Mouse (Mus musculus): Measurements from ENCODE around the gene Atg10. TPM values are rescaled to one million over a fixed set of nuclear protein-coding genes. Genes with fewer than 3 reads are reported as not detected.

Atg10 gene
- total and polyA plus RNA-seq, 3 experiments, result 2.0 to 4.3 TPM; not detected in 1

DNA sequence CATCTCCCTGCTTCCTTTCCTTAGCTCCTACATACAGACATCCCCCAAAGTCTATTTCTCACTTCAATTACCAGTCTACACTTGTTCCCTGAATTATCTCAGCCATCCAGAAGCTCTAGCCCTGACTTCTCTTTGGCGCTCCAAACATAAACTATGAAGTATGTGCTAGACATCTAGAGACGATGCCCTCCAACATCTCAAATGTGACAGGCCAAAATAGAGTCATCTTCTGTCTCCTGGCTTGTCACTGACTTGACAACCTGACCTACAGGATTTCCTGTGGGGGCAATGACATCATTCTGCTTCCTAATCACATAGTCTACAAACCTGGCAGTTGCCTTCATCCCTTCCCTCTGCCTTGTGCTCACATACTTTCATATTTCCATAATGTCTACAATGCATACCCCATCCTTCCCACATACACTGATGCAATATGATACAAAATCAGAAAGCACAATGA, 132.0 kb downstream of the Atg10 start:
- no peak overlapping the region for H3K9ac ChIP-seq (ENCODE audit: control insufficient read depth, low read depth, low read length, poor library complexity, severe bottlenecking)
- no peak overlapping the region for H3K27ac ChIP-seq (ENCODE audit: control insufficient read depth, low read depth, low read length)
- TF ChIP-seq POLR2AphosphoS5 (IDR thresholded peaks at IDR 0.05; ENCODE audit: borderline replicate concordance, low read depth, low read length) (no peak), NRF1 (IDR thresholded peaks at IDR 0.05; ENCODE audit: insufficient read depth, low read depth, low read length, poor library complexity, severe bottlenecking) (no peak), MXI1 (IDR thresholded peaks at IDR 0.05; ENCODE audit: low read depth, low read length) (no peak), CHD1 (IDR thresholded peaks at IDR 0.05; ENCODE audit: low read depth, low read length) (no peak), SIN3A (IDR thresholded peaks at IDR 0.05; ENCODE audit: low read length) (no peak), MAFK (IDR thresholded peaks at IDR 0.05; ENCODE audit: borderline replicate concordance, low read depth, low read length) (no peak), ZKSCAN1 (IDR thresholded peaks at IDR 0.05; ENCODE audit: low read depth, low read length) (no peak), USF1 (IDR thresholded peaks at IDR 0.05; ENCODE audit: low read depth, low read length) (no peak), GABPA (IDR thresholded peaks at IDR 0.05; ENCODE audit: low read depth, low read length) (no peak), TCF12 (IDR thresholded peaks at IDR 0.05; ENCODE audit: low read depth, low read length) (no peak), NELFE (IDR thresholded peaks at IDR 0.05; ENCODE audit: low read depth, low read length) (no peak), POLR2A (IDR thresholded peaks at IDR 0.05; ENCODE audit: control insufficient read depth in 1 of 2, insufficient read depth in 1 of 2, low read depth in 1 of 2, low read length in 2 of 2, poor library complexity in 1 of 2) (no peak), CTCF (IDR thresholded peaks at IDR 0.05 in 2 of 3, conservative IDR thresholded peaks at IDR 0.05 in 1 of 3; ENCODE audit: control insufficient read depth in 1 of 3, insufficient read depth in 1 of 3, low read depth in 2 of 3, low read length in 3 of 3, poor library complexity in 1 of 3, severe bottlenecking in 1 of 3) (no peak), MEF2A (IDR thresholded peaks at IDR 0.05; ENCODE audit: extremely low read depth, insufficient replicate concordance, low read depth, low read length, poor library complexity, severe bottlenecking) (no peak), SMC3 (IDR thresholded peaks at IDR 0.05; ENCODE audit: low read depth, low read length) (no peak), RCOR1 (IDR thresholded peaks at IDR 0.05; ENCODE audit: low read depth, low read length) (no peak), MYB (IDR thresholded peaks at IDR 0.05; ENCODE audit: low read depth, low read length) (no peak), EP300 (IDR thresholded peaks at IDR 0.05; ENCODE audit: low read depth in 1 of 2, low read length in 2 of 2) (no peak)
- no peak overlapping the region for H3K4me3 ChIP-seq (ENCODE audit: control insufficient read depth in 1 of 2, insufficient read depth in 1 of 2, low read depth in 2 of 2, low read length in 2 of 2)
- no peak for DNase-seq (ENCODE audit: low read depth, low spot score)
- H3K79me2 ChIP-seq (ENCODE audit: control insufficient read depth, insufficient read depth, low read length, poor library complexity), result no peaks in the 10 kb centered on the region
- H3K27me3 ChIP-seq (ENCODE audit: control insufficient read depth in 1 of 2, insufficient read depth in 2 of 2, low read length in 2 of 2), result no peaks in the 10 kb centered on the region
- H3K36me3 ChIP-seq (ENCODE audit: control insufficient read depth in 1 of 2, insufficient read depth in 2 of 2, low read length in 2 of 2), result no peaks in the 10 kb centered on the region
- no peaks in the 10 kb centered on the region for H3K9me3 ChIP-seq (replicated peaks; ENCODE audit: insufficient read depth, low read length)
- H3K4me1 ChIP-seq (ENCODE audit: control insufficient read depth in 1 of 2, insufficient read depth in 2 of 2, low read length in 2 of 2), result no peaks in the 10 kb centered on the region

DNA sequence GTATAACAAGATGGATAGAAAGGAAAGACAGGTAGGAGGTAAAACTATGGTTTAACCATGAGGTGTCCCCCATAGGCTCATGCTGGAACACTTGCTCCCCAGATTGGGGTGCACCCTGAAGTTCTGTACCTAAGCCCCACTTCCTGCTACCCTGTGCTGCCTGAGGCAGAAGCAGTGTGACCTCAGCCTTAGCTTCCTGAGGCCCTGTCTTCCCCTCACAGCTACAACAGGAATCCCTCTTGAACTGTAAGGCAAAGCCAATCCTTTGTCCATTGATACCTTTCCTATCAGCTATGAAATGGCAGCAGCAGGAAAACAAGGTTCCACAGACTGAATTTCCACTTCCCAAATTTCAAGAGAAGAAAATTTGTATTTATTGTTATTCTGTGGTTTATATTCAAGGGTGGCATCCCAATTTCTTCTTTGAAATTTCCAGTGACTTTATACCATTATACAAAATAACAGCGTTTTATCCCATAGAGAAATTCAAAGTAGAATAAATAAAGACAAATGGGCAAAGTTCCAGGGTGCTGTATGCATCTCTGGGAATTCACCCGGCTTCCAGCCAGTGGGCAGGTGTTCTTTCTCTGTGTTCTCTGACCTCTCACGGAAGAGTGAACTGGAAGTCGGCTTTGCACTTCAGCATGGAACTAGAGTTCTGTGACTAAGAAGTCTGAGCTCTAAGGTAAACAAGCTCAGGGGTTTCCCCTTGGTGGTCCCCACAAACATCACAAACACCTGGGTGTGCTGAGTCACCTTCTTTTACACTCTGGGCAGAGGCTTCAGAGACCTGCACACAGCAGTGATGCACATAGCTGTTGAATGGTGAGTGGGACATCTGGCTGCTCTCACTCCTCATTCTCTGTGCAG, 132.7 kb downstream of the Atg10 start:
- H3K27ac ChIP-seq (ENCODE audit: control insufficient read depth, low read depth, low read length), result no peak overlapping the region
- H3K4me1 ChIP-seq (ENCODE audit: control insufficient read depth in 1 of 2, insufficient read depth in 2 of 2, low read length in 2 of 2), result no peaks in the 10 kb centered on the region
- no peak overlapping the region for H3K4me3 ChIP-seq (ENCODE audit: control insufficient read depth in 1 of 2, insufficient read depth in 1 of 2, low read depth in 2 of 2, low read length in 2 of 2)
- TF ChIP-seq ETS1 (IDR thresholded peaks at IDR 0.05; ENCODE audit: low read depth, low read length) (no peak), JUND (IDR thresholded peaks at IDR 0.05; ENCODE audit: low read depth, low read length) (no peak), EP300 (IDR thresholded peaks at IDR 0.05; ENCODE audit: low read depth in 1 of 2, low read length in 2 of 2) (no peak), POLR2AphosphoS5 (IDR thresholded peaks at IDR 0.05; ENCODE audit: borderline replicate concordance, low read depth, low read length) (no peak), TBP (IDR thresholded peaks at IDR 0.05; ENCODE audit: low read depth, low read length) (no peak), RAD21 (IDR thresholded peaks at IDR 0.05; ENCODE audit: low read depth, low read length) (no peak), MAFK (IDR thresholded peaks at IDR 0.05; ENCODE audit: borderline replicate concordance, low read depth, low read length) (no peak), USF1 (IDR thresholded peaks at IDR 0.05; ENCODE audit: low read depth, low read length) (no peak), RCOR1 (IDR thresholded peaks at IDR 0.05; ENCODE audit: low read depth, low read length) (no peak), MAX (IDR thresholded peaks at IDR 0.05; ENCODE audit: low read length) (no peak), TCF12 (IDR thresholded peaks at IDR 0.05; ENCODE audit: low read depth, low read length) (no peak), ZMIZ1 (IDR thresholded peaks at IDR 0.05; ENCODE audit: low read depth, low read length) (no peak), CTCF (IDR thresholded peaks at IDR 0.05 in 2 of 3, conservative IDR thresholded peaks at IDR 0.05 in 1 of 3; ENCODE audit: control insufficient read depth in 1 of 3, insufficient read depth in 1 of 3, low read depth in 2 of 3, low read length in 3 of 3, poor library complexity in 1 of 3, severe bottlenecking in 1 of 3) (no peak), POLR2AphosphoS2 (IDR thresholded peaks at IDR 0.05; ENCODE audit: low read length) (no peak), MAZ (IDR thresholded peaks at IDR 0.05; ENCODE audit: low read depth, low read length) (no peak), CHD2 (IDR thresholded peaks at IDR 0.05; ENCODE audit: low read length) (no peak), NELFE (IDR thresholded peaks at IDR 0.05; ENCODE audit: low read depth, low read length) (no peak), GABPA (IDR thresholded peaks at IDR 0.05; ENCODE audit: low read depth, low read length) (no peak)
- DNase-seq (ENCODE audit: low read depth, low spot score), result no peak
- H3K27me3 ChIP-seq (ENCODE audit: control insufficient read depth in 1 of 2, insufficient read depth in 2 of 2, low read length in 2 of 2), result no peaks in the 10 kb centered on the region
- no peaks in the 10 kb centered on the region for H3K79me2 ChIP-seq (ENCODE audit: control insufficient read depth, insufficient read depth, low read length, poor library complexity)
- no peaks in the 10 kb centered on the region for H3K36me3 ChIP-seq (ENCODE audit: control insufficient read depth in 1 of 2, insufficient read depth in 2 of 2, low read length in 2 of 2)
- no peaks in the 10 kb centered on the region for H3K9me3 ChIP-seq (replicated peaks; ENCODE audit: insufficient read depth, low read length)
- H3K9ac ChIP-seq (ENCODE audit: control insufficient read depth, low read depth, low read length, poor library complexity, severe bottlenecking), result no peak overlapping the region

Measured in MEL (cell line).